In genomic region chr9:123271552-123271951, GRCm38 (mm10) we compare ENCODE assay signal across 14 mouse cellular contexts. TPM values are rescaled to one million over a fixed set of nuclear protein-coding genes. Genes with fewer than 3 reads are reported as not detected.
"Had no signal": no experiment of that assay in that cellular context is flagged by ENCODE, and none has a peak within 500 bp of the region (broad histone marks: within the 10 kb centered on the region; RNA-seq: fewer than 3 reads in every experiment).

No protein-coding gene starts in this region.

- DNase-seq: kidney, adult 11 months; kidney, adult 9 months; kidney, postnatal 36 days; left cerebral cortex, postnatal 4 days; lung, adult 18-20 months; midbrain, embryonic 14.5 days; right cerebral cortex, postnatal 14 days; thymus, postnatal 25 days had no signal

- H3K36me3 ChIP-seq: limb, embryonic 13.5 days; midbrain, embryonic 10.5 days; neural tube, embryonic 12.5 days had no signal

- H3K4me1 ChIP-seq: midbrain, embryonic 10.5 days; neural tube, embryonic 12.5 days had no signal

- H3K4me3 ChIP-seq: limb, embryonic 13.5 days; midbrain, embryonic 10.5 days; myocyte; neural tube, embryonic 12.5 days had no signal

- H3K27me3 ChIP-seq: limb, embryonic 13.5 days; neural tube, embryonic 12.5 days had no signal

- H3K27ac ChIP-seq: kidney, postnatal 0 days; limb, embryonic 13.5 days; liver, embryonic 14.5 days; midbrain, embryonic 10.5 days; neural tube, embryonic 12.5 days had no signal

RNA-seq across cellular contexts. Expression of gene Cdcp1, which starts 55.7 kb away (rescaled TPM):
- polyA plus RNA-seq: midbrain, embryonic 14.5 days; myocyte had no signal
